Mouse (Mus musculus) brain, embryonic 14.5 days (tissue): ENCODE measurements around the gene Olfr186. TPM values are rescaled to one million over a fixed set of nuclear protein-coding genes. Genes with fewer than 3 reads are reported as not detected.

Experiments used
- DNase-seq: peaks from one replicate; pipeline ENCODE4 v3.0.0-alpha.2; 2011; ENCODE audit warnings: low read depth
- CTCF ChIP-seq: fragments of 200-500 bp; IDR thresholded peaks from 2 replicates; pipeline ENCODE4 v1.5.1; 2012; ENCODE audit warnings: inconsistent platforms, mild to moderate bottlenecking, moderate library complexity, borderline replicate concordance; ENCODE audit not compliant: insufficient read depth, insufficient read length; ENCODE audit errors: extremely low read depth
- POLR2A ChIP-seq: fragments of 200-500 bp; IDR thresholded peaks from 2 replicates; pipeline ENCODE4 v1.6.1; 2012; ENCODE audit warnings: mild to moderate bottlenecking, inconsistent platforms, borderline replicate concordance; ENCODE audit not compliant: poor library complexity, insufficient read depth, insufficient read length, severe bottlenecking; ENCODE audit errors: extremely low read depth
- polyA plus RNA-seq: library from polyadenylated mRNA; depleted of rRNA; stranded (reverse); fragments of >200 nt; gene quantifications from 2 replicates; pipeline ENCODE4 v1.2.3, GENCODE M21; 2012; rRNA removed

The Olfr186 gene
- polyA plus RNA-seq, 1 experiment: not detected

DNA sequence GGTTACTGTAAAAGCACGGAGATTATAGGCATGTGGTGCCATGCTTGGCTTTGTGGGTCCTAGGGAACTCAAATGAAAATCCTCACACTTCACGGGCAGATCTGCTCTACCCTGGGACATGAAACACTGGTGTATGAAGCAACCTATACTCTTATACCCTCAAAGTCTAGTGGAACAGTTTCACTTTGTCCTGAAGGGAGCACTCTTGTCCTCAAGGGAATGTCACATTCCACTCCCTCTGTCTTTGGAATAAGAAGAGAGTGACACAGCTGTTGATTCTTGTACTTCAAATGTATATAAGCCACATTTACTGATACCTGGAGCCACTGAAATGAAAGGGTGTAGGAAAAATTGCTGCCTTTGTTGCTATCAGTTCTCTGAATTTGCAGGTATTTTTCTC, 35.0 kb downstream of the Olfr186 start, which contains the start of gene Olfr183:
TSS of gene Olfr183 (plus strand) at position 301 of the 400 bp plus-strand sequence.
- no peak for DNase-seq

More for the DNA sequence above, 35.0 kb downstream of the Olfr186 start, which contains the start of gene Olfr183:
- TF ChIP-seq POLR2A (no peak), CTCF (no peak)

Other genes starting within 250 kb of the Olfr186 start
- gene Olfr173, start 230.0 kb downstream of the Olfr186 start, polyA plus RNA-seq: not detected in 2 replicates
- gene Olfr175-ps1, start 203.5 kb downstream of the Olfr186 start, polyA plus RNA-seq: not detected in 2 replicates
- not detected in 2 replicates for gene Olfr177, start 155.5 kb downstream of the Olfr186 start, polyA plus RNA-seq
- not detected in 2 replicates for gene Olfr178, start 138.2 kb downstream of the Olfr186 start, polyA plus RNA-seq
- not detected in 2 replicates for gene Olfr181, start 101.5 kb downstream of the Olfr186 start, polyA plus RNA-seq
- not detected in 2 replicates for gene Olfr180, start 100.9 kb downstream of the Olfr186 start, polyA plus RNA-seq
- not detected in 2 replicates for gene Olfr183, start 34.9 kb downstream of the Olfr186 start, polyA plus RNA-seq
- gene Olfr187, start 9.5 kb upstream of the Olfr186 start, polyA plus RNA-seq: not detected in 2 replicates
- not detected in 2 replicates for gene Olfr190, start 47.7 kb upstream of the Olfr186 start, polyA plus RNA-seq
- not detected in 2 replicates for gene Olfr191, start 59.5 kb upstream of the Olfr186 start, polyA plus RNA-seq
- not detected in 2 replicates for gene Olfr193, start 81.6 kb upstream of the Olfr186 start, polyA plus RNA-seq
- not detected in 2 replicates for gene Olfr194, start 90.8 kb upstream of the Olfr186 start, polyA plus RNA-seq
- gene Olfr195, start 116.8 kb upstream of the Olfr186 start, polyA plus RNA-seq: not detected in 2 replicates
- gene Olfr196, start 140.2 kb upstream of the Olfr186 start, polyA plus RNA-seq: not detected in 2 replicates
- gene Olfr198, start 173.2 kb upstream of the Olfr186 start, polyA plus RNA-seq: not detected in 2 replicates
- gene Olfr199, start 189.5 kb upstream of the Olfr186 start, polyA plus RNA-seq: not detected in 2 replicates
- not detected in 2 replicates for gene Olfr201, start 242.3 kb upstream of the Olfr186 start, polyA plus RNA-seq